Mouse (Mus musculus): ENCODE data around the gene Pbld2.

GRCm38 (mm10) chr10:63059862-63060261, 35.7 kb downstream of the Pbld2 start, which contains the start of gene Pbld1:
- TF ChIP-seq POLR2A (IDR thresholded peaks at IDR 0.05; ENCODE audit: borderline replicate concordance, extremely low read depth, insufficient read depth, insufficient read length, poor library complexity, severe bottlenecking) (no peak), CTCF (IDR thresholded peaks at IDR 0.05; ENCODE audit: borderline replicate concordance, extremely low read depth, insufficient read depth, insufficient read length) (no peak)
